Mouse (Mus musculus) heart, postnatal 10 days (tissue): ENCODE measurements around the gene Trmt61a. TPM values are rescaled to one million over a fixed set of nuclear protein-coding genes. Genes with fewer than 3 reads are reported as not detected.

ENCODE experiments used
- DNase-seq, 2 experiments: peaks; one replicate each; pipeline ENCODE4 v3.0.0; 2021
- intact Hi-C: fragments of 180-260 bp; cut with DNase I; formaldehyde crosslinking; loops from one replicate; pipeline ENCODE4 v1.15.1; 2025
- total RNA-seq, 2 experiments: library from RNA; stranded (reverse); gene quantifications; 2 replicates each; pipeline ENCODE4 v1.2.3; 2021

The Trmt61a gene
- total RNA-seq, 2 experiments from 2014 or later = 6.4 to 8.3 TPM

DNA sequence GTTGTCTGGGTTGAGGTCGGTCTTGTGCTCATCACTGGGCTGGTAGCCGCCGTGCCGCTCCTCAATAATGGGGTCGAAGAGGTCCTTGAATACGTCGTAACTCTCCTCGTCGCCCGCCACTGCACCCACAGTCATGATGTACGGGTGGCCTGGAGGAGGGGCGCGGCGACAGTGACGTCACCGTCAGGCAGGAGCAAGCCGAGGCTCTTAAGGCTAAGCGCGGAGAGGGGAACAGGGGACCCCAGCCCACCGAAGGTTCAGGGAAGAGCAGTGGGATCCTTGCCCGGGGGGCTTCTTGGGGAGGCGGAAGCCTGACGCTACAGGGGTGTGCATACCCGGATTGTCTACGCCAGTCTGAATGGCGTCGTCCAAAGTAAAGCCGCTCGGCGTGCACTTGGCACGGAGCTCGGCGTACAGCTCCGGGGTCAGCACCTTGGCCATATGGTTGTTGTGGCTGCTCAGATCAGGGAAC lies 6.4 kb upstream of the Trmt61a start:
- intact Hi-C loops = no loop called here
- DNase-seq = peak; percentile 69 to 72

GRCm38 (mm10) chr12:111672176-111672575 lies 5.7 kb upstream of the Trmt61a start, which contains the start of gene Ckb:
Ckb (minus strand) TSS chr12:111672338.
- DNase-seq = peak; percentile 89 to 90
- intact Hi-C loops = no loop called here

GRCm38 (mm10) chr12:111672581-111672980 lies 5.3 kb upstream of the Trmt61a start:
- intact Hi-C loops = no loop called here
- DNase-seq = no peak

DNA sequence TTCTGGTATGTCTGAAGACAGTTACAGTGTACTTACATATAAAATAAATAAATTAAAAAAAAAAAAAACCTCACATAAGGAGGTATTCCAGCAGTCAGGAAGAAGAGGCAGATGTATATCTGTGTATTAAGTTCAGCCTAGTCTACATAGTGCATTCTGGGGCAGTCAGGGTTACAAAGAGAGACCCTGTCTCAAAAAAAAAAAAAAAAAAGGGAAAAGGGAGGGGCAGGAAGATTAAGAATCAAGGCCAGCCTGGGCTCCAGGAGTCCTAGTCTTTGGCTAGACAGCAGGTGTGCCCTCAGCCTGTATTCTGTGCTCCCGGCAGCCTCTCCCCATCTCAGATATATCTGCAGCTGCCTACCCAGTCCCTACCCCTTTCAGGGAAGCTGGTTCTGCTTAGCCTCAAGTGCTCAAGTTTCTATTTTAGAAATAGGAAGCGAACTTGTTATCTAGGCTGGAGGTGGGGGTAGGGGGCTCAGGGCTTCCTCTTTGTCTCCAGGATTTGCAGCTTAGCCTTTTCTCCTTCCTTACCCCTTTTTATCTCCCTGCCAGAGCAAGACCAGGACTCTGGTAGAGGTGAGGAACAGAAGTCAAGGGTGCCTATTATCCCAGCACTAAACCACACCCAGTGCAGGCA lies 2.9 kb upstream of the Trmt61a start:
- no peak for DNase-seq
- intact Hi-C loops = no loop called here

DNA sequence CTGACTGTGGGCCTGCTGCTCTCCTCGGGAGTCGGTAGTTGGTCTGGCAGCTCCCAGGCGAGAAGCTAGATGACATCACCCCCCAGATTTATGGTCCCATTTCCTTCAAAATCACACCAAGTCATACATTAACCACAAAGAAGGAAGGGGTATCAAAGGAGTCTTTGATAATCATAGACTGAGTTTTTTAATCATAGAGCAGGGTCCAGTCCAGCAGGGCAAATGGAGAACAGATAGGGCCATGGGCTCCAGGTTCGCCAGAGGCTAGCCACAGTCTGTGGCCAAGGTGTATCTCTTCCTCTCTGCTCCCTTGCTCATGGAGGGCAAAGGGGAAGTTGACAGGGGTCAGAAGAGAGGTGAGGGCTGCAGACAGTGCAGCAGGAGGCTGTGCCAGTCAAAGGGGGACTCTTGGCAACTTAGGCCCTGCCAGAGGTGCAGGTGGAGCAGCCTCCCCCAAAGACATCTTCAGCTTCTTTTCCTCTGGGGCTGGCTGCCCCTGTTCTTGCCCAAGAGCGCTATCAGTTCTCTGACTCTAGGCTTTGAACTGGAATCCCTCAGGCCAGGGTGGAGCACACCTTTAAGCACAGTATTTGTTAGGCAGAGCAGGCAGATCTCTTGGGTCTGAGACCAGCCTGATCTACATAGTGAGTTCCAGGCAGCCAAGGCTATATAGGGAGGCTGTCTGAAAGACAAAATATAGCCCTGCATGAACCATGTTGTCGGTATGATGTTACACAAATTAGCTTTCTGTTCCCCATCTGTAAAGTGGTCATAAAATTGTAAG lies 1.9 kb upstream of the Trmt61a start:
- intact Hi-C loops = no loop called here
- no peak for DNase-seq

GRCm38 (mm10) chr12:111677421-111677820 lies 484 bp upstream of the Trmt61a start:
- intact Hi-C loops = no loop called here
- peak in 1 of 2 experiments; percentile 74 for DNase-seq

- intact Hi-C loops = no loop called here
- DNase-seq = no peak
Measured at GRCm38 (mm10) chr12:111678670-111678933, 697 bp downstream of the Trmt61a start.

DNA sequence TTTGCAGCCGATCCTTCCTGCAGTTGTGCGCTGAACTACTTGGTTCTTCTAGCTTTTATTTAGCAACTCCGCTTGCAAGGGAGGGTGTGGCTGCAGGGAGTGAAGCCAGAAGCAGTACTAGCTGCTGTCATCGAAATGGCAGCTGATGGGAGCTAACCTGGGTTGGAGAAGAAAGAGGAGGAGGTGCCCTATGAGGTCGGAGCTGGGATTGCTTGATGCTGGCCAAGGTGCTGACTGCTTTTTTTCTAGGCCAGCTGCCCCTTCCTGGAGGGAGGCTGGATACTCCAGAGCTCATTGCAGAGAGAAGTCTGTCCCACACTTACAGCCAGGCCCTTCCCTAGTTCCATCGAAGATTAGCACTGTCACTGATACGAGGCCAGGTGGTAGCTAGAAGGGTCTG lies 1.1 kb downstream of the Trmt61a start:
- intact Hi-C loops = no loop called here
- peak in 1 of 2 experiments; percentile 9 for DNase-seq

- intact Hi-C loops = no loop called here
- no peak for DNase-seq
Measured at GRCm38 (mm10) chr12:111680661-111681060, 2.8 kb downstream of the Trmt61a start.

- no peak for DNase-seq
- intact Hi-C loops = no loop called here
Measured at GRCm38 (mm10) chr12:111681305-111681704, 3.4 kb downstream of the Trmt61a start.

GRCm38 (mm10) chr12:111682003-111682402 lies 4.1 kb downstream of the Trmt61a start:
- no peak for DNase-seq
- intact Hi-C loops = no loop called here

- no peak for DNase-seq
Measured at GRCm38 (mm10) chr12:111682806-111683205, 4.9 kb downstream of the Trmt61a start.

GRCm38 (mm10) chr12:111686390-111686789 lies 8.5 kb downstream of the Trmt61a start:
- intact Hi-C loops = no loop called here
- no peak for DNase-seq

More at GRCm38 (mm10) chr12:111682806-111683205, 4.9 kb downstream of the Trmt61a start:
- intact Hi-C loops = no loop called here

GRCm38 (mm10) chr12:111687350-111688068 lies 9.6 kb downstream of the Trmt61a start:
- intact Hi-C loops = no loop called here
- peak; percentile 90 to 92 for DNase-seq

- DNase-seq = no peak
- intact Hi-C loops = no loop called here
Measured at GRCm38 (mm10) chr12:111688069-111688428, 10.1 kb downstream of the Trmt61a start.

- no peak for DNase-seq
- intact Hi-C loops = no loop called here
Measured at GRCm38 (mm10) chr12:111689426-111689825, 11.5 kb downstream of the Trmt61a start.

DNA sequence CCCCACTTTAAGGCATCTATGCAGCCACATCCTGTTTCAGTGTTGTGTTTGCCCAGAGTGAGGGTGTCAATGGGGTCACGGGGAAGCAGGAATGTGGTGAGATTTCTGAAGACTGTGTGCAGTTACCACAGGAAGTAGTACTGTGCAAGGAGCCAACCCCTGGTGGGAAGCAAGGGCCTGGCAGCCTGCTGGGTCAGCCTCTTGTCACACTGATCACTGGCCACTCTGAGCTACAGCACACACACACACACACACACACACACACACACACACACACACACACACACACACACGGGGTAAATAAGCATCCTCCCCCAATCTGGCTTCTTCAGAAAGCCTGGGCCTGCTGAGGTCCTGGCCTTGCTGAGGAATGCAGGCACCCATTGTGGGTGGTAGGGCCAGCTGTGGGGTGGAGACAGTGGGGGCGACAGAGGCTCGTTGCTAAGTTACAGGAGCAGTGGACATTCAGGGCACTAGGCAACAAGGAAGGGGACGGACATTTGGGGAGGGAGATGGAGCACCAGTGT lies 13.5 kb downstream of the Trmt61a start:
- peak in 1 of 2 experiments; percentile 62 for DNase-seq

DNA sequence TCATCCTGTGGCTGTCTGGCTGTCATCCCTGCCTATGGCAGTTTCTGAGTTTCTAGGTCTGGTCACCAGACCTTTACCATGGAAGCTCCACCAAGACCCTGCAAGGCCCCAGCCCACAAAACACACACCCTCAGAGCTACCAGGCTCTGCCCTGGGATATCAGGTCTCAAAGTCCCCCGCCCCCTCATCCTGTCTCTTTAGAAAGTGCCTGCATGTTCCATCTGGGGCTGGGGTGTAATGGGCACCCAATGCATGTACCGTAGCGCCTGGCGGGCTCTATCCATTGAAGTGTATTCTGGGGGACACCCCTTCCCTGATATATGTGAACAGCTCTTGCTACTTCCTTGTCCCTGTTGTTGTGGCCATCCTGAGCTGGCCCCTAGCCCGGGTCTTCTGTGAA lies 15.0 kb downstream of the Trmt61a start:
- intact Hi-C loops = no loop called here
- no peak for DNase-seq

More for the DNA sequence above, 13.5 kb downstream of the Trmt61a start:
- intact Hi-C loops = no loop called here

DNA sequence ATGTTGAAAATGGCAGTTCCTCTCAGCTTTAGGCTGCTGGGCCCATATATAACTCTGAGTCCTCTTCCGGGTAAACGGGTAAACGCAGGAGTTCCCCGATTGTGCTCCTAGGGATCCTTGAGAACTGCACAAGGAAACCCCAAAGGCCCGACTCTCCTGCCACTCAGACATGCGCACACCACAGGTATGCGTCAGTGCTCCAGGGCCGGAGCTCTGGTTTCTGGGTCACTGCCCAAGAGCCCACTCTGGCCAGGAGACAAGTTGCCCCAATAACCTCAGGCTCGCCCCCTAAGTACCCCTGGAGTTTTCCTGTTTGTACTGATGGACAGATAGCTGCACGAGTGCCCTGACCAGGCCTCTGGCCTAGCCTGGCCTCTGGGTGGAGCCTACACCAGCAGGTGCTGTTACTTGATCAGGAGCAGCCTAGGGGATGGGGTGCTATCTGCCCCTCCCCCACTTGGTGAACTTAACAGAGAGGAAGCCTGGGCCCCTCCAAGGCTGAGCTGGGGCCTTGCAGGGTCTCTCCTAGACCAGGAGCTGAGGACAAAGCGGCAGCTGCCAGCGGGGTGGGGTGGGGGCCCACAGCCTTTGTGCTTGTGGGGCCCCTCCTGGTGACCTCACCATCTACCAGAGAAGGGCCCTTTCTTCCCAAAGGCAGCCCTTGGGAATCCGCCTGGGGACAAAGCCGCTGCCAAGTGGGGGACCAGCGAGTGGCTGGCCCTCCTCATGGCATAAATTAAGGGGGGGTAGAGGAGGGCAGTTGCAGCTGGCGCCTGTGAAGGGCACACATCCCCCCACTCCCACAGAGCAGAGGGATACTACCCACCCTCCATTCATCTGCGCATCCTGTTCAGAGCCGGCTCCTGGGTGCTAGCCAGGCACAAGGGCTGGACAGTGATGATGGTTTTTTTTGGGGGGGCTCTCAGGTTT lies 15.7 kb downstream of the Trmt61a start:
- intact Hi-C loops = no loop called here
- no peak for DNase-seq

DNA sequence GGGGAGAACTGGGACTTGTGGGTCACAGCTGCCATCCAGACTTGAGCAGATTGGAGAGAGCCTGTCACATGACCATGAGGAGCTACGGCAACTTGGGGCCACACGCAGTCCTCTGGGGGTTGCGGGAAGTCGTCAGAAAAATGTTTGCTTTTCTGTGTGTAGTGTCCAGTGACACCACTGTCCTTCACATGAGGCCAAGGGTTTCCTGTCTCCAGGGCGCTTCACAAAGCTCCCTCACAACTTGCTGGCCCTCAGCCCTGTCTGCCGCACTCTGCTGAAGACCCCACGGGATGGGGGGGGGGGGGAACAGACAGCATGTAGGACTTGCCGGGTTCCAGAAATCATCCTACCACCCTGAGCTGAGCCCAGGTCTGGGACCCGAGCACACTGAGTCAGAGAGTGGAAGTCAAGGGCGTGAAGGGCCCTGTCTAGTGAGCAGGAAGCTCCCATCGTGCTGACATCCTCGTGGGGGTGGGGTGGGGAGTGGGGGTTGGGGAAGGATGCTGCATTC lies 16.4 kb downstream of the Trmt61a start:
- intact Hi-C loops = no loop called here

More for the DNA sequence above, 16.4 kb downstream of the Trmt61a start:
- DNase-seq = peak in 1 of 2 experiments; percentile 43
